Mouse (Mus musculus) Patski (cell line): ENCODE data around the gene Cpxm2. TPM values are rescaled to one million over a fixed set of nuclear protein-coding genes. Genes with fewer than 3 reads are reported as not detected.

Source experiments
- ATAC-seq: fragments of 100-300 bp; one replicate; pipeline ENCODE4 v1.8.0; 2021
- CTCF ChIA-PET: fragments of 350-600 bp; sonication (Branson Sonifier 250); formaldehyde crosslinking; loops from one replicate; lab custom pipeline; 2022; ENCODE audit warnings: inconsistent platforms; lab: Charles Lee
- POLR2A ChIA-PET: fragments of 350-600 bp; sonication (Branson Sonifier 250); formaldehyde crosslinking; loops from one replicate; lab custom pipeline; 2022; ENCODE audit warnings: antibody characterized with exemption, inconsistent platforms; lab: Charles Lee
- DNase-seq: peaks from one replicate; pipeline ENCODE4 v3.0.0-alpha.2; 2011; ENCODE audit warnings: low read depth, low spot score
- H3K27me3 ChIP-seq: fragments of 371-371 bp; one replicate; pipeline ENCODE4 v1.5.1; 2021
- CTCF ChIP-seq: fragments of 100-300 bp; IDR thresholded peaks from one replicate; pipeline ENCODE4 v1.5.1; 2021
- in situ Hi-C: fragments of 300-500 bp; cut with MboI; formaldehyde crosslinking; loops from 3 replicates; pipeline ENCODE4 v1.11.1; 2018; ENCODE audit warnings: low pct_unique_long_range_greater_than_20kb, mixed read lengths
- polyA plus RNA-seq: library from polyadenylated mRNA; unstranded; gene quantifications from one replicate; pipeline ENCODE4 v1.2.3, GENCODE M21; 2021

Gene Cpxm2
- polyA plus RNA-seq, 1 experiment from 2014 or later, result not detected

- CTCF ChIA-PET, result no interaction called here
- DNase-seq (no peak), ATAC-seq (no peak)
- H3K27me3 ChIP-seq, result no peaks in the 10 kb centered on the region
- in situ Hi-C loops, result no loop called here
- TF ChIP-seq CTCF, result no peak
- POLR2A ChIA-PET, result no interaction called here
Measured at GRCm38 (mm10) chr7:132128687-132129086, 25.9 kb downstream of the Cpxm2 start.

GRCm38 (mm10) chr7:132124948-132125347 lies 29.6 kb downstream of the Cpxm2 start:
- DNase-seq (no peak), ATAC-seq (no peak)
- no peak for TF ChIP-seq CTCF
- in situ Hi-C loops, result no loop called here
- ChIA-PET CTCF (no interaction called here), POLR2A (no interaction called here)
- H3K27me3 ChIP-seq, result no peaks in the 10 kb centered on the region

GRCm38 (mm10) chr7:132123211-132123610 lies 31.3 kb downstream of the Cpxm2 start:
- POLR2A ChIA-PET, result no interaction called here
- CTCF ChIA-PET, result no interaction called here
- no peak for ATAC-seq
- no peaks in the 10 kb centered on the region for H3K27me3 ChIP-seq
- no peak for TF ChIP-seq CTCF
- no peak for DNase-seq
- in situ Hi-C loops, result no loop called here

GRCm38 (mm10) chr7:132119817-132120216 lies 34.7 kb downstream of the Cpxm2 start:
- no peak for TF ChIP-seq CTCF
- no peaks in the 10 kb centered on the region for H3K27me3 ChIP-seq
- POLR2A ChIA-PET, result no interaction called here
- CTCF ChIA-PET, result no interaction called here
- ATAC-seq, result no peak
- DNase-seq, result no peak
- in situ Hi-C loops, result no loop called here

- DNase-seq (no peak), ATAC-seq (no peak)
- TF ChIP-seq CTCF, result no peak
- in situ Hi-C loops, result no loop called here
- H3K27me3 ChIP-seq, result no peaks in the 10 kb centered on the region
- POLR2A ChIA-PET, result no interaction called here
- CTCF ChIA-PET, result no interaction called here
Measured at GRCm38 (mm10) chr7:132111770-132112169, 42.8 kb downstream of the Cpxm2 start.

GRCm38 (mm10) chr7:132110308-132110707 lies 44.2 kb downstream of the Cpxm2 start:
- in situ Hi-C loops, result no loop called here
- no peak for DNase-seq
- no peak for TF ChIP-seq CTCF
- no peak for ATAC-seq
- CTCF ChIA-PET, result no interaction called here
- POLR2A ChIA-PET, result no interaction called here
- no peaks in the 10 kb centered on the region for H3K27me3 ChIP-seq

GRCm38 (mm10) chr7:132106891-132107290 lies 47.6 kb downstream of the Cpxm2 start:
- ChIA-PET CTCF (no interaction called here), POLR2A (no interaction called here)
- ATAC-seq (no peak), DNase-seq (no peak)
- no peak for TF ChIP-seq CTCF
- H3K27me3 ChIP-seq, result peaks cover 2% of the 10 kb centered on the region
- in situ Hi-C loops, result no loop called here

- ATAC-seq, result no peak
- TF ChIP-seq CTCF, result no peak
- in situ Hi-C loops, result no loop called here
- ChIA-PET POLR2A (no interaction called here), CTCF (no interaction called here)
- no peak for DNase-seq
- peaks cover 6% of the 10 kb centered on the region for H3K27me3 ChIP-seq
Measured at GRCm38 (mm10) chr7:132105326-132105725, 49.2 kb downstream of the Cpxm2 start.

GRCm38 (mm10) chr7:132098441-132098840 lies 56.1 kb downstream of the Cpxm2 start:
- H3K27me3 ChIP-seq, result peaks cover 6% of the 10 kb centered on the region
- TF ChIP-seq CTCF, result no peak
- ChIA-PET POLR2A (no interaction called here), CTCF (no interaction called here)
- in situ Hi-C loops, result no loop called here
- ATAC-seq, result no peak
- no peak for DNase-seq

GRCm38 (mm10) chr7:132094666-132095065 lies 59.9 kb downstream of the Cpxm2 start:
- ATAC-seq, result no peak
- TF ChIP-seq CTCF, result no peak
- in situ Hi-C loops, result no loop called here
- H3K27me3 ChIP-seq, result no peaks in the 10 kb centered on the region
- CTCF ChIA-PET, result interaction anchor here (0.9 kb wide), 1 partner anchor 13 kb away, joined by 3 read pairs; no protein-coding TSS in a partner anchor
- DNase-seq, result no peak
- POLR2A ChIA-PET, result no interaction called here

- in situ Hi-C loops, result no loop called here
- no peak for TF ChIP-seq CTCF
- DNase-seq, result no peak
- ChIA-PET POLR2A (no interaction called here), CTCF (no interaction called here)
- H3K27me3 ChIP-seq, result peaks cover 4% of the 10 kb centered on the region
- ATAC-seq, result no peak
Measured at GRCm38 (mm10) chr7:132091551-132091950, 63.0 kb downstream of the Cpxm2 start.

GRCm38 (mm10) chr7:132088606-132089005 lies 65.9 kb downstream of the Cpxm2 start:
- ATAC-seq, result no peak
- in situ Hi-C loops, result no loop called here
- ChIA-PET POLR2A (no interaction called here), CTCF (no interaction called here)
- peaks cover 4% of the 10 kb centered on the region for H3K27me3 ChIP-seq
- TF ChIP-seq CTCF, result no peak
- DNase-seq, result no peak
